Mouse (Mus musculus): ENCODE data around the gene Desi1. TPM values are rescaled to one million over a fixed set of nuclear protein-coding genes. Genes with fewer than 3 reads are reported as not detected.

Desi1 gene
- polyA plus RNA-seq (2016; fragmentation: Nextera tagmentation; extraction: Ambion mirVana): 26.7 and 27.5 TPM in 2 replicates

DNA sequence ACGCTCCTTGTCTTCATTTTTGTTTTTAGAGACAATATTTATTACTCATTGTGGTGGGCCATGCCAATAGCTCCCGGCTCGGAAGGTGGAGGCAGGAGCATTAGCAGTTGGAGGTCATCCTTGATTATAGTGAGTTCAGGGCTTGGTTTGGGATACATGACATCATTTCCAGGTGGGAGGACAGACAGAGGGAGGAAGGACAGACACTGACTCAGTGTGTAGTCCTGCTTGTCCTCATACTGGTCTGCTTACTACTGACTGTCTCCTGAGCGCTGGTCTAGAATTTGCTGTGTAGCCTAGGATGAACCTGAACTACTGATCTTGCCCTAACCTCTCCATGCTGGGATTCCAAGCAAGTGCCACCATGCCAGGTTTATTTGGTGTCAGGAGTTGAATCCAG is at the start of gene Desi1:
Gene Desi1 (minus strand): TSS at position 101 of the 400 bp plus-strand sequence.
- H3K9me3 ChIP-seq: no peaks in the 10 kb centered on the region
- no peak for DNase-seq (ENCODE audit: low spot score)
- no peaks in the 10 kb centered on the region for H3K27me3 ChIP-seq (ENCODE audit: insufficient read depth, poor library complexity, severe bottlenecking)
- H3K4me3 ChIP-seq: no peak within 1 kb of the TSS
- H3K27ac ChIP-seq: no peak within 1 kb of the TSS
- H3K4me1 ChIP-seq: no peaks in the 10 kb centered on the region
- H3K36me3 ChIP-seq: peaks cover 85% of the 10 kb centered on the region
- 94% methylated on average over 4 of the region's 4 CpGs for WGBS

DNA sequence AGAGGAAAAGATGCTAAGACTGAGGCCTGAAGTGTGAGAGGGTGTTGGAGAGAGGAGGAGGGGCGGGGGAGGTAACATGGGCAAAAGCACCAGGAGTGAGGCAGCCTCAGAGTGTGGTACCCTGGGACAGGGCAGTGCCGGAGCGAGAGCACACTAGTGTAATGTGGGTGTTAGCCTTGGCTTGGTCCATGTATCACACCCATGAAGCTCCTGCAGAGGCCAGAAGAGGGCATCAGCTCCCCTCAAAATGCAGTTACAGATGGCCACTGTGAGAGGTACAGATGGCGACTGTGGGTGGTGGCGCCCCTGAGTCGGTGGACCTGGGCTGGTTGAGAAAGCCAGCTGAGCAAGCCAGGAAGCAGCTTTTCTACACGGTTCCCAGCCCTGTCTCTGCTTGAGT is 47.5 kb upstream of the Desi1 start:
- H3K27ac ChIP-seq: no peak overlapping the region
- WGBS: 28% methylated on average over 7 of the region's 7 CpGs
- no peaks in the 10 kb centered on the region for H3K9me3 ChIP-seq
- no peaks in the 10 kb centered on the region for H3K4me1 ChIP-seq
- no peaks in the 10 kb centered on the region for H3K36me3 ChIP-seq
- peaks cover 23% of the 10 kb centered on the region; the same call in 1 of the 2 replicates for H3K27me3 ChIP-seq (ENCODE audit: insufficient read depth, poor library complexity, severe bottlenecking)
- no peak overlapping the region for H3K4me3 ChIP-seq
- DNase-seq (ENCODE audit: low spot score): no peak

DNA sequence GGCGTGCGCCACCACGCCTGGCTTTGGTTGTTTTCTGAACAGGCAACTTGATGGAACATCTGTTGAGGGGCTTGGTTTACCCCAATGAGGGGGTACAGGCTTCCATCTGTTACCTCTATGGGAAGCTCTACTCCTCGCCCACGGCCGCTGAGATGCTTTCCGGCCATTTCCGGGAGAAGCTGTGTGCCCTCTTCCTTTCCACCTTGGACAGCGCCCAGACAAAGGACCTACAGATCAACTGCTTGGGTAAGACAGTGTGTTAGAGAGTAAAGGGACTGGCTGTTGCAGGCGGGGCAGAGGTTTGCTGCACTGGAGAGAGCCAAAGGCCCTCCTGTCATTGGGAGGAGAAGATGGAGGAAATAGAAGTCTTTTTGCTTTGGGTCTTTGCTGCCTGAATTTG is 46.2 kb upstream of the Desi1 start:
- Histone ChIP-seq H3K4me1 (no peaks in the 10 kb centered on the region), H3K9me3 (no peaks in the 10 kb centered on the region), H3K27ac (no peak overlapping the region), H3K4me3 (no peak overlapping the region), H3K27me3 (ENCODE audit: insufficient read depth, poor library complexity, severe bottlenecking) (peaks cover 17% of the 10 kb centered on the region; the same call in 1 of the 2 replicates), H3K36me3 (no peaks in the 10 kb centered on the region)
- no peak for DNase-seq (ENCODE audit: low spot score)
- 50% methylated on average over 10 of the region's 10 CpGs for WGBS

- 84% methylated on average over 7 of the region's 7 CpGs for WGBS
- peaks cover 47% of the 10 kb centered on the region for H3K27me3 ChIP-seq (ENCODE audit: insufficient read depth, poor library complexity, severe bottlenecking)
- no peaks in the 10 kb centered on the region for H3K9me3 ChIP-seq
Observed at GRCm38 (mm10) chr15:82073490-82073889, 39.8 kb upstream of the Desi1 start.

GRCm38 (mm10) chr15:82071816-82072469 is 38.3 kb upstream of the Desi1 start:
- no peak overlapping the region for H3K27ac ChIP-seq
- H3K9me3 ChIP-seq: no peaks in the 10 kb centered on the region
- peaks cover 54% of the 10 kb centered on the region for H3K27me3 ChIP-seq (ENCODE audit: insufficient read depth, poor library complexity, severe bottlenecking)
- WGBS: 84% methylated on average over 26 of the region's 26 CpGs
- peaks cover 5% of the 10 kb centered on the region for H3K4me1 ChIP-seq
- H3K4me3 ChIP-seq: no peak overlapping the region
- no peak for DNase-seq (ENCODE audit: low spot score)
- no peaks in the 10 kb centered on the region for H3K36me3 ChIP-seq

More at GRCm38 (mm10) chr15:82073490-82073889, 39.8 kb upstream of the Desi1 start:
- H3K4me3 ChIP-seq: no peak overlapping the region
- no peak overlapping the region for H3K27ac ChIP-seq
- H3K4me1 ChIP-seq: peaks cover 5% of the 10 kb centered on the region
- H3K36me3 ChIP-seq: no peaks in the 10 kb centered on the region
- no peak for DNase-seq (ENCODE audit: low spot score)

DNA sequence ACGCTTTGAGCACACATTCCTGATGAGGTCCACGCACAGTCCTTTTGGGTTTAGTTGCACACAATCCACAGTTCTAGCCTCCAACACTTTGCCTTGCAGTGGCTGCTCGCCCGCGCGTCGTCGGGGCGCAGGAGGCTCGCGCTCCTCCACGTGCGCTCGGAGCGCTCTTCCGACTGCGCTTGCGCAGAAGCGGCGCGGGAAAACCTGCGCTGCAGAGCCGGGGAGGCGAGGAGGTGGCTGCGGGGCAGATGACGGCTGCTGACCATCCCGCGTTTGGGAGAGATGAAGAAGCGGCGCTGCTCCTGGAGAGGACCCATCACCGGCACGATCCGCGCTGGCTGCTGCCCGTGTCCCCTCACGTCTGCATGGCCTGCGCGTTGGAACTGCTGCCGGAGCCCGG is 36.2 kb upstream of the Desi1 start, which contains the start of gene Mei1:
Gene Mei1 (plus strand): TSS at position 99 of the 400 bp plus-strand sequence.
- Histone ChIP-seq H3K36me3 (no peaks in the 10 kb centered on the region), H3K4me1 (peaks cover 5% of the 10 kb centered on the region), H3K27ac (no peak within 1 kb of the TSS), H3K27me3 (ENCODE audit: insufficient read depth, poor library complexity, severe bottlenecking) (peaks cover 71% of the 10 kb centered on the region), H3K9me3 (no peaks in the 10 kb centered on the region), H3K4me3 (peak within 1 kb of the TSS; percentile 41)
- WGBS: 19% methylated on average over 40 of the region's 40 CpGs
- DNase-seq (ENCODE audit: low spot score): no peak

- Histone ChIP-seq H3K4me1 (peaks cover 5% of the 10 kb centered on the region), H3K36me3 (no peaks in the 10 kb centered on the region), H3K9me3 (no peaks in the 10 kb centered on the region), H3K27me3 (ENCODE audit: insufficient read depth, poor library complexity, severe bottlenecking) (peaks cover 85% of the 10 kb centered on the region), H3K27ac (no peak overlapping the region), H3K4me3 (no peak overlapping the region)
- DNase-seq (ENCODE audit: low spot score): no peak
- WGBS: 21% methylated on average over 7 of the region's 7 CpGs
Observed at GRCm38 (mm10) chr15:82065511-82065910, 31.8 kb upstream of the Desi1 start.

DNA sequence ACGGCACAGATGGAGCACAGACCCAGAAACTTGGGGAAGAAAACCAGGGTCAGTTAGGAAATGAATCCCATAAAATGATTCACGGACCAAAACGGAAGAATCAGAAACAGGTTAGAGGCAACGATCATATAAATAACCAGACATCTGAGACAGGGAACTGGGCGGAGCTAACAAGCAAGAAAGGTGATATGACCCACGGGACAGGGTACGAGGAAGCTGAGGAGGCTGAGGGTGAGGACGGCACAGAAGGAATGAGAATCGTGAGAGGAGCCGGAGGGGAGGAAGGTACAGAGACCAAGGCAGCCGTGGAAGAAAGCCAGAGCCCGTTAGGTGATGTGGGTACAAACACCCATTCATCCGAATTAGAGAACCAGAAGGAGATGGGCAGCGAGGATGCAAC is 30.2 kb upstream of the Desi1 start:
- 60% methylated on average over 14 of the region's 14 CpGs for WGBS
- Histone ChIP-seq H3K27ac (no peak overlapping the region), H3K9me3 (no peaks in the 10 kb centered on the region), H3K4me3 (no peak overlapping the region), H3K36me3 (no peaks in the 10 kb centered on the region), H3K4me1 (no peaks in the 10 kb centered on the region), H3K27me3 (ENCODE audit: insufficient read depth, poor library complexity, severe bottlenecking) (peaks cover 69% of the 10 kb centered on the region)
- DNase-seq (ENCODE audit: low spot score): no peak

DNA sequence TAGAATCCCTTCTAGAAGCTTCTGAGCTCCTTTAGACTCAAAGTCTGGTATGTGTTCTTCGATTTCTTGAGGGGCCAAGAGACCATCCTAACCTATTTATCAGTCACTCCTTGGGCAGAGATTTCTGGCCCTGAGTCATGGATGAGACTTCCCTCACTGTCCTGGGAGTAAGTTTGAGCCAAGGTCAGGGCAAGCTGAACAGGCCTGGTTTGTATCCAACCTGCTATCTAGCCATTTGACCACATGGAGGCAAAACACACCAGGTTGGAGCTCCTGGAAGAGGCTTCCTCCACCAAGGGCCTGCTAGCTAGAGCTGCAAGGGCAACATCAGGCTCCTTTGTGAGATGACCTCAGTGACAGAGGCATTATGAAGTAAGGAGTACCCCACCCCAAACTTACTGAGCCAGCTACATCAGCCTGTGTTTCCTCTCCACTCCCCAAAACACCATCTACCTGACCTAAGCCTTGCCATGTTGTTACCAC is 25.1 kb upstream of the Desi1 start, which contains the start of gene 4930407I10Rik:
Gene 4930407I10Rik (plus strand): TSS at position 433 of the 483 bp plus-strand sequence.
- no peaks in the 10 kb centered on the region for H3K36me3 ChIP-seq
- no peak within 1 kb of the TSS for H3K27ac ChIP-seq
- no peak for DNase-seq (ENCODE audit: low spot score)
- no peaks in the 10 kb centered on the region for H3K9me3 ChIP-seq
- H3K27me3 ChIP-seq (ENCODE audit: insufficient read depth, poor library complexity, severe bottlenecking): peaks cover 22% of the 10 kb centered on the region
- no peaks in the 10 kb centered on the region for H3K4me1 ChIP-seq
- WGBS: 79% methylated on average over 1 of the region's 1 CpGs
- H3K4me3 ChIP-seq: no peak within 1 kb of the TSS

GRCm38 (mm10) chr15:82052544-82052943 is 18.9 kb upstream of the Desi1 start:
- Histone ChIP-seq H3K27me3 (ENCODE audit: insufficient read depth, poor library complexity, severe bottlenecking) (peaks cover 6% of the 10 kb centered on the region), H3K36me3 (no peaks in the 10 kb centered on the region), H3K4me1 (no peaks in the 10 kb centered on the region), H3K9me3 (no peaks in the 10 kb centered on the region), H3K27ac (no peak overlapping the region), H3K4me3 (no peak overlapping the region)
- DNase-seq (ENCODE audit: low spot score): no peak
- WGBS: 54% methylated on average over 5 of the region's 5 CpGs

DNA sequence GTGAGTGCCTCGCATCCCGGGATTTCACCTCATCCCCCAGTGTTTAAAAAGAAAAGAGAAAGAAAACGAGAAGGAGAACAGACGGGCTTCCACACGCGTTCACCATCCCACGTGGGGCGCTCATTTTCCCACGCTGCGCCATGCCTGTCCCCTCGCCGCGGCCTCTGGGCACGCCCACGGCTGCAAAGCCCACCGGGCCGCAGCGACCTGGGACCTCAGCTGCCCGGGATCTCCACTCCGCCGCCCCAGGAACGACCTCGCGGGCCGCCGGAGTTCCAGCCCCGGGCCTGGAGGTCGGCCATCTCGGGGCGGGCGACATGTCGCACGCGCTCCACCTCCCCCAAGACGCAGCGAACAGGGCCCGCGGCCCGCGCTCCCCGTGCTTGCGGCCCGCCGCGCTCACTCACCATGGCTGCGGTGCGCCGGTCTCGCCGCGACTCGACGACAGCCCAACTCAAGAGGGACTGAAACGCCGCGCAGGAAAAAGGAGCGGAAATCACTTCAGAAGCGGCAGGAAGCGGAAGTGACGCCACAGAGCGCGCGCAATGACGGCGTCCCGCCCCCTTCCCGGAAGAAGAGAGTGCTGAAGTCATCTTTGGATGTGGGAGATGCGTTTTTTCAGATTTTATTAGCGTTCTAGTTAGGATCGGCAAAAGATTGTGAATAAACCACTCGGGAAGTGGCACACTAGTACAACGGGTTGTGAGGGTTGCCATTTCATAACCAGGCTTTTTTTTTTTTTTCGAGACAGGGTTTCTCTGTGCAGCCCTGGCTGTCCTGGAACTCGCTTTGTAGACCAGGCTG is 13.6 kb upstream of the Desi1 start, which contains the start of gene Snu13:
Gene Snu13 (minus strand): TSS at position 519 of the 804 bp plus-strand sequence.
- WGBS: 1% methylated on average over 74 of the region's 74 CpGs
- peak within 1 kb of the TSS; percentile 98 for H3K27ac ChIP-seq

GRCm38 (mm10) chr15:82046246-82046891 is 12.7 kb upstream of the Desi1 start:
- DNase-seq (ENCODE audit: low spot score): no peak
- Histone ChIP-seq H3K4me3 (peak overlapping the region; percentile 99), H3K9me3 (no peaks in the 10 kb centered on the region), H3K4me1 (peaks cover 13% of the 10 kb centered on the region), H3K36me3 (peaks cover 17% of the 10 kb centered on the region), H3K27ac (peak overlapping the region; percentile 98), H3K27me3 (ENCODE audit: insufficient read depth, poor library complexity, severe bottlenecking) (peaks cover 6% of the 10 kb centered on the region; the same call in 1 of the 2 replicates)
- WGBS: 5% methylated on average over 26 of the region's 26 CpGs

More for the DNA sequence above, 13.6 kb upstream of the Desi1 start, which contains the start of gene Snu13:
- Histone ChIP-seq H3K4me3 (peak within 1 kb of the TSS; percentile 99), H3K27me3 (ENCODE audit: insufficient read depth, poor library complexity, severe bottlenecking) (peaks cover 6% of the 10 kb centered on the region), H3K36me3 (peaks cover 15% of the 10 kb centered on the region), H3K9me3 (no peaks in the 10 kb centered on the region), H3K4me1 (peaks cover 13% of the 10 kb centered on the region)
- DNase-seq (ENCODE audit: low spot score): peak; percentile 95
